Mouse (Mus musculus) hindbrain, embryonic 16.5 days (tissue): ENCODE data around the gene Actl11. TPM values are rescaled to one million over a fixed set of nuclear protein-coding genes. Genes with fewer than 3 reads are reported as not detected.

Source experiments
- ATAC-seq: fragments of 200-750 bp; cut with Nextera tagmentation; 2 replicates; pipeline ENCODE4 v1.8.0; 2017; ENCODE audit warnings: moderate TSS enrichment, moderate library complexity
- H3K27ac ChIP-seq: fragments of 300-500 bp; sonication (generic); 2 replicates; pipeline ENCODE4 v1.5.1; 2014; ENCODE audit warnings: low read depth, mild to moderate bottlenecking, control low read depth, low read length, moderate library complexity
- H3K27me3 ChIP-seq: fragments of 300-500 bp; sonication (generic); replicated peaks from 2 replicates; pipeline ENCODE4 v1.6.1; 2014; ENCODE audit warnings: low read length; ENCODE audit not compliant: control insufficient read depth, insufficient read depth
- H3K36me3 ChIP-seq: fragments of 300-500 bp; sonication (generic); 2 replicates; pipeline ENCODE4 v1.6.1; 2014; ENCODE audit warnings: mild to moderate bottlenecking, low read length, moderate library complexity, mixed read lengths; ENCODE audit not compliant: control insufficient read depth, insufficient read depth
- H3K4me1 ChIP-seq: fragments of 300-500 bp; sonication (generic); 2 replicates; pipeline ENCODE4 v1.6.1; 2014; ENCODE audit warnings: low read depth, low read length; ENCODE audit not compliant: control insufficient read depth, insufficient read depth
- H3K4me2 ChIP-seq: fragments of 300-500 bp; sonication (generic); 2 replicates; pipeline ENCODE4 v1.6.1; 2014; ENCODE audit warnings: mild to moderate bottlenecking, low read length, control low read depth, moderate library complexity
- H3K4me3 ChIP-seq: fragments of 300-500 bp; sonication (generic); 2 replicates; pipeline ENCODE4 v1.5.1; 2014; ENCODE audit warnings: mild to moderate bottlenecking, low read length, control low read depth, moderate library complexity
- H3K9ac ChIP-seq: fragments of 300-500 bp; sonication (generic); 2 replicates; pipeline ENCODE4 v1.6.1; 2014; ENCODE audit warnings: low read depth, mild to moderate bottlenecking, control low read depth, low read length, moderate library complexity
- H3K9me3 ChIP-seq: fragments of 300-500 bp; sonication (generic); 2 replicates; pipeline ENCODE4 v1.6.1; 2014; ENCODE audit warnings: mild to moderate bottlenecking, low read length, moderate library complexity; ENCODE audit not compliant: control insufficient read depth
- WGBS: fragments of 180-500 bp; shearing (Covaris S2); extraction: QIAGEN DNeasy Blood & Tissue Kit; methylation state at CpG from one replicate; pipeline ENCODE4 v1.1.7; 2014; 5-methylcytosine and 5-hydroxymethylcytosine counted together
- polyA plus RNA-seq: library from polyadenylated mRNA; unstranded; fragments of >200 nt; fragmentation: Nextera tagmentation; extraction: Ambion mirVana; gene quantifications from 2 replicates; pipeline ENCODE4 v1.2.1, GENCODE M21; 2015

The Actl11 gene
- polyA plus RNA-seq, 1 experiment from 2014 or later: not detected

DNA sequence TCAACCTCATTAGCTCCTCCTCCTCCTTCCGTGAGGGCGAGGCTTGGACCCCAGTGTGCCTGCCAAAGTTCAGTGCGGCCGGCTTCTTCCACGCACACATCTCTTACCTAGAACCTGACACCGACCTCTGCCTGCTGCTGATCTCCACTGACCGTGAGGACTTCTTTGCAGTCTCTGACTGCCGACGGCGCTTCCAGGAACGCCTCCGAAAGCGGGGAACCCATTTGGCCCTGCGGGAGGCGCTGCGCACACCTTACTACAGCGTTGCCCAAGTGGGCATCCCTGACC, 26.7 kb upstream of the Actl11 start:
- peak overlapping the region; percentile 68 for H3K4me2 ChIP-seq
- no peak for ATAC-seq
- H3K27me3 ChIP-seq: no peaks in the 10 kb centered on the region
- H3K36me3 ChIP-seq: no peaks in the 10 kb centered on the region
- H3K9ac ChIP-seq: peak overlapping the region; percentile 66; the same call in 1 of the 2 replicates
- H3K9me3 ChIP-seq: no peaks in the 10 kb centered on the region
- no peak overlapping the region for H3K27ac ChIP-seq
- H3K4me3 ChIP-seq: peak overlapping the region; percentile 40
- peaks cover 8% of the 10 kb centered on the region for H3K4me1 ChIP-seq
- 11% methylated on average over 17 of the region's 17 CpGs for WGBS

DNA sequence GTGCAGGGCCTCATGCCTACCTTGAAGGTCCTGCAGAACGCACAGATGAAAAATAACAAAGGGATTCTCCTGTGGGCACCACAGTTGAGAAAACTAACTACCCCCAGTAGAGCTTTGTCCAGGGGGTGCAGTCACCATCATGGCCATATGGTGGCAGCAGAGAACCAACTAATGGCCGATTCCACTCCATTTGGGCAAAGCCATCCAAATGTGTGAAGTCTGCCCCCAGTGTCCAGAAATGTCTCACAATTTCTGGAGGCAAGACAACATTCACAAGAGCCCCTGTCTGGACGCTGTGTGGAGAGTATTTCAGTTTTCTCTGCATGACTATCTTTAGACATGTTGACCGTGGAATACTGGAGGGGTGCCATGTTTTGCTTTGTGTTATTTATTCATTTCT, 23.5 kb upstream of the Actl11 start:
- ATAC-seq: peak; percentile 63
- H3K36me3 ChIP-seq: no peaks in the 10 kb centered on the region
- H3K4me2 ChIP-seq: no peak overlapping the region
- no peak overlapping the region for H3K9ac ChIP-seq
- H3K4me1 ChIP-seq: peaks cover 11% of the 10 kb centered on the region
- H3K4me3 ChIP-seq: no peak overlapping the region
- H3K27me3 ChIP-seq: no peaks in the 10 kb centered on the region
- no peak overlapping the region for H3K27ac ChIP-seq
- WGBS: 1% methylated on average over 4 of the region's 4 CpGs
- H3K9me3 ChIP-seq: no peaks in the 10 kb centered on the region

DNA sequence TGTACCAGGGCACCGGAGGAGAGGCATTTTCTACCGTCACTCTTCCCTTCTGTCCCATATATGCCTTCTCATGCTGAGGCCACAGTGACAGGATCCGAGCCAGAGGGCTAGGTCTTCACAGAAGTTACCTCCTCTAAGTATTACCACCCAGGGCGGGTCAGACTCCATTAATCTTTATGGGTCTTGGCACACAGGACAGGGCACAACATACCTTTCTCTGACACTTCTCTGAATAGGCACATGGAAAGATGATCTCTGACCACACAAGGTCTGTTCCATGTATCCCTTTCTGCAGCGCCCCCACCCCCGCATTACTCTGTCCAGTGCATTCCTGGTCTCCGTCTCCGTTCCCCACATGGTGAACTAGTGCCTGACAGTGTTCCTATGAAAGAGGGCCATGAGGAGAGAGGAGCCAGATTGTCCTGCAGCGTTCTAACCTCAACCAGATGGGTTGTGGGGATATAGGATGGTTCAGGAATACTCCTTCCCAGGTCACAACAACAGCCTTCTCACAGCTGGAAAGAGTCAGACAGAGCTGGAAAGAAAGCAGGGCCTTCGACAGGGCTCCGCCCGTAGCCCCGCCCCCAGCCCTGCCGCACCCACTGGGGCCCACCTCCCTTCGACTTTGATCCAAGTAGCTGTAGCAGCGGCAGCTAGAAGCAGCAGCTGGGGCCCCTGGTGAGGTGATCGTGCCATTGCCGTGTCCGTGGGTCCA, 21.9 kb upstream of the Actl11 start, which contains the start of gene Mst1r:
Gene Mst1r (plus strand): TSS at position 622 of the 715 bp plus-strand sequence.
- Histone ChIP-seq H3K9ac (peak within 1 kb of the TSS; percentile 42), H3K4me1 (peaks cover 5% of the 10 kb centered on the region), H3K4me3 (peak within 1 kb of the TSS; percentile 28), H3K36me3 (no peaks in the 10 kb centered on the region), H3K27ac (no peak within 1 kb of the TSS), H3K9me3 (no peaks in the 10 kb centered on the region), H3K27me3 (no peaks in the 10 kb centered on the region), H3K4me2 (peak within 1 kb of the TSS; percentile 52)
- WGBS: 22% methylated on average over 18 of the region's 19 CpGs
- ATAC-seq: no peak; the same call in 1 of the 2 replicates

DNA sequence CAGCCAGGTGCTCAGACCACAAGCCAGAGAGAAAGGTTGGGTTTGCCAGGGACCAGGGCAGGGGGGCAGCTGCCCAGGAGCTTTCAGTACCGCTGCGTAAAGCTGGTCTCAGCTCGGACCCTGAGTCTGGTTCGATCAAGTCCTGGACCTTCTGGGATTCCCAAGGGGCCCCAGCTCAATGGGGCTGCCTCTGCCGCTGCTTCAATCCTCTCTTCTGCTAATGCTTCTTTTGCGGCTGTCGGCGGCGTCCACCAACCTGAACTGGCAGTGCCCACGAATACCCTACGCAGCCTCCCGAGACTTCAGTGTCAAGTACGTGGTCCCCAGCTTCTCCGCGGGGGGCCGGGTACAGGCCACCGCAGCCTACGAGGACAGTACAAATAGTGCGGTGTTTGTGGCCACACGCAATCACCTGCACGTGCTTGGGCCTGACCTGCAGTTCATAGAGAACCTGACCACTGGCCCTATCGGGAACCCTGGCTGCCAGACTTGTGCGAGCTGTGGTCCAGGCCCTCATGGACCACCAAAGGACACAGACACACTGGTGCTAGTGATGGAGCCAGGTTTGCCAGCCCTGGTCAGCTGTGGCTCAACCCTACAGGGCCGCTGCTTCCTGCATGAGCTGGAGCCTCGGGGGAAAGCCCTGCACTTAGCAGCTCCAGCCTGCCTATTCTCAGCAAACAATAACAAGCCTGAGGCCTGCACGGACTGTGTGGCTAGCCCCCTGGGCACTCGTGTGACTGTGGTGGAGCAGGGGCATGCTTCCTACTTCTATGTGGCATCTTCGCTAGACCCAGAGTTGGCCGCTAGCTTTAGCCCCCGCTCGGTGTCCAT, 21.1 kb upstream of the Actl11 start:
- H3K27ac ChIP-seq: no peak overlapping the region
- no peak for ATAC-seq
- peak overlapping the region; percentile 28 for H3K4me3 ChIP-seq
- no peaks in the 10 kb centered on the region for H3K36me3 ChIP-seq
- peaks cover 5% of the 10 kb centered on the region for H3K4me1 ChIP-seq
- H3K9me3 ChIP-seq: no peaks in the 10 kb centered on the region
- 49% methylated on average over 31 of the region's 31 CpGs for WGBS
- peak overlapping the region; percentile 42 for H3K9ac ChIP-seq
- H3K4me2 ChIP-seq: peak overlapping the region; percentile 52
- H3K27me3 ChIP-seq: no peaks in the 10 kb centered on the region

DNA sequence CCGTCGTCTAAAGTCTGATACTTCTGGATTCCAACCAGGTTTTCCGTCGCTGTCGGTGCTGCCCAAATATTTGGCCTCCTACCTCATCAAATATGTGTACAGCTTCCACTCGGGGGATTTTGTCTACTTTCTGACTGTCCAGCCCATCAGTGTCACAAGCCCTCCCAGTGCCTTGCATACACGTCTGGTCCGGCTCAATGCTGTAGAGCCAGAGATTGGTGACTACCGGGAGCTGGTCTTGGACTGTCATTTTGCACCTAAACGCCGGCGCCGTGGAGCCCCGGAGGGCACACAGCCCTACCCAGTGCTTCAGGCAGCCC, 20.5 kb upstream of the Actl11 start:
- Histone ChIP-seq H3K9me3 (no peaks in the 10 kb centered on the region), H3K27ac (no peak overlapping the region), H3K9ac (no peak overlapping the region), H3K27me3 (no peaks in the 10 kb centered on the region), H3K4me1 (peaks cover 5% of the 10 kb centered on the region), H3K4me3 (no peak overlapping the region), H3K36me3 (no peaks in the 10 kb centered on the region), H3K4me2 (no peak overlapping the region)
- no peak for ATAC-seq
- WGBS: 78% methylated on average over 14 of the region's 14 CpGs

DNA sequence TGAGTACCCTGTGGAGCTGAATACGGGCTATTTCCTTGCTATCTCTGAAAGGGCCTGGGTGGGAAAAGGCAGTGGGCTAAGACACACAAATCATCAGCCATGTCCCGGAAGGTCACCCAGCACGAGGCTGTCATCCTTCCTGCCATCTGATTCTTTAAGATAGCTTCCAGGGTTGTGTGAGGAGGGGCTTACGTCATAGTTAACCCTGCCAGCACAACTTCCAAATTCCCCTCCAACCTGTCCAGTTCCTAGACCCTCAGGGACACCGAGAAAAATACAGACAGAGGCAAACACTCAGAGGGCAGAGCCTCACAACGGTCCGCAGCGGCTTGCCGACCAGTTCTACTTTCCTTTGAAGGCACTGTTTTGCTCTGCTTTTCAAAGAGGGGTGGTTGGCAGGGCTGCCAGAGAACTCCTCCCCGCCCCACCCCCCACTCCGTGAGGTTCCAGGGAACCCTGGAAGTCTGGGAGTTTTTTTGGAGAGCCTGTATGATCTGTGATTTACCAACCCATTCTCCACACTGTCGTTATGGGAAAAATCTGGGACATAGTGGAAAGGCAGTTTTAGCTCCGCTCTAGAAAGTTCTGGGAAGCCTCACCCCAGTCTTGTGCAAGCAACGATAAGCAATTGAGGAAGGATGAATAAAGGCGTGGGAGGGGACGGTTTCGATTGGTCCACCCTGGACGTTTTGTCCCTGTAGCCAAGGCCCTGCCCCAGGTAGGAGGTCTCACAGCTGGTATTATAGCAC, 19.7 kb upstream of the Actl11 start:
- H3K9ac ChIP-seq: no peak overlapping the region
- no peak for ATAC-seq
- H3K27ac ChIP-seq: no peak overlapping the region
- H3K4me1 ChIP-seq: peaks cover 5% of the 10 kb centered on the region
- no peaks in the 10 kb centered on the region for H3K9me3 ChIP-seq
- no peak overlapping the region for H3K4me3 ChIP-seq
- no peaks in the 10 kb centered on the region for H3K36me3 ChIP-seq
- H3K4me2 ChIP-seq: no peak overlapping the region
- 24% methylated on average over 18 of the region's 18 CpGs for WGBS
- H3K27me3 ChIP-seq: no peaks in the 10 kb centered on the region

DNA sequence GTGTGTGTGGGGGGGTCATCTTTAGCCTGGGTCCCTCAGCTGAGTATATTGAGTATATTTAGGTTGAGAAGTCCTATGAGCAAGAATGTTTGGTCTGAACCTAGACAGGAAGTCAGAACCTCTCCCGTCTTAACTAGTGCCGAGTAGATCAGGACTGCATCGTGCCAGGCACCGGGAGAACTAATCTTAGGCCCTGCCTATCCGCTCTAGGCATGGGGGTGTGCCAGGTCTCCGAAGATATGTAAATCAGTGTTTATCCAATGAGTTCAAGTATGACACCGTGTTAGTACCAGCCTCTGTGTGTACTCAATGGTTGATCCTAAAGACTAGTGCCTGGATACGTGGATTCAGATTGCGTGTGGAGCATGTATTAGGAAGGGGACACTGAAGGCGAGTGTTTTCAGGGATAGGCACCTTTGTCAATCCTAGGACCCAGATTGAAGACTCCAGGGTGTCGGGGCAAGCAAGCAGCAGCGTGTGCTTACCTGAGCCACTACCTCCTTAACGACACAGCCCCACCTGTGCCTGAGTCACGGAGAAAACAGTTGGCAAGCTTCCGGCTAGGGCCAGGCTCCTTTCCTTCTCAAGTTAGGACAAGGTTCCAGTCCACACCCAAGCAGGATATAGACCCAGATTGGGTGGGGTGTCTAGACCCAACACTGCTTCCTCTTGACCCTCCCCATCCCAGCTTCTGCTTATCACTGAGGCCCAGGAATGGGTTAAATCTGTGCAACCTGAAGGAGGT, 18.1 kb upstream of the Actl11 start:
- no peaks in the 10 kb centered on the region for H3K9me3 ChIP-seq
- no peak overlapping the region for H3K27ac ChIP-seq
- H3K4me2 ChIP-seq: no peak overlapping the region
- no peak overlapping the region for H3K4me3 ChIP-seq
- 92% methylated on average over 15 of the region's 15 CpGs for WGBS
- ATAC-seq: no peak
- H3K36me3 ChIP-seq: no peaks in the 10 kb centered on the region
- peaks cover 5% of the 10 kb centered on the region for H3K4me1 ChIP-seq
- no peaks in the 10 kb centered on the region for H3K27me3 ChIP-seq
- no peak overlapping the region for H3K9ac ChIP-seq

DNA sequence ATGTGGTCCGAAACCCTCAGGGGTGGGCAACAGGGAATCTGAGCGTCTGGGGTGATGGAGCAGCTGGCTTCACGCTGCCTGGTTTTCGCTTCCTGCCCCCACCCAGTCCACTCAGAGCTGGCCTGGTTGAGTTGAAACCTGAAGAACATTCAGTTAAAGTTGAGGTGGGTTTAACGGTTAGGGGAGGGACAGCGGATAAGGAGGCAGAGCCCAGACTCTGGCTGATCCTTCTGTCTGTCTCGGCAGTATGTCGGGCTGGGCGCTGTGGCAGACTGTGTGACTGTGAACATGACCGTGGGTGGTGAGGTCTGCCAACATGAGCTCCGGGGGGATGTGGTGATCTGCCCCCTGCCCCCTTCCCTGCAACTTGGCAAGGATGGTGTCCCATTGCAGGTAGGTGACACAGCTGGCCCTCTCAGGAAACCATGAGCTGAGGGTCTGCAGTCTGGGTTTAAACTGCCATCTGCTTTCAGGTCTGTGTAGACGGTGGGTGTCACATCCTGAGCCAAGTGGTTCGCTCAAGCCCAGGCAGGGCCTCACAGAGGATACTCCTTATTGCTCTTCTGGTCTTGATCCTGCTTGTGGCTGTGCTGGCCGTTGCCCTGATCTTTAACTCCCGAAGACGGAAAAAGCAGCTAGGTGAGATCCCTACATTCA, 13.4 kb upstream of the Actl11 start:
- no peak overlapping the region for H3K9ac ChIP-seq

More for the DNA sequence above, 13.4 kb upstream of the Actl11 start:
- Histone ChIP-seq H3K4me1 (peaks cover 8% of the 10 kb centered on the region), H3K27me3 (no peaks in the 10 kb centered on the region), H3K4me2 (no peak overlapping the region), H3K4me3 (no peak overlapping the region), H3K27ac (no peak overlapping the region), H3K9me3 (no peaks in the 10 kb centered on the region), H3K36me3 (no peaks in the 10 kb centered on the region)
- 81% methylated on average over 16 of the region's 16 CpGs for whole genome bisulfite sequencing
- no peak for ATAC-seq
